Mouse (Mus musculus) lung, adult 18-20 months (tissue): ENCODE results near the gene Aspscr1.
"Not testable (repeated sequence)": the region's sequence is repeated elsewhere in the genome, so short reads cannot be mapped to it uniquely, and the experiment has no call there.

ENCODE experiments used
- DNase-seq, 2 experiments: peaks; one replicate each; pipeline ENCODE4 v3.0.0; 2022; ENCODE audit warnings: mixed read lengths in 2 of 2

Aspscr1 gene

DNA sequence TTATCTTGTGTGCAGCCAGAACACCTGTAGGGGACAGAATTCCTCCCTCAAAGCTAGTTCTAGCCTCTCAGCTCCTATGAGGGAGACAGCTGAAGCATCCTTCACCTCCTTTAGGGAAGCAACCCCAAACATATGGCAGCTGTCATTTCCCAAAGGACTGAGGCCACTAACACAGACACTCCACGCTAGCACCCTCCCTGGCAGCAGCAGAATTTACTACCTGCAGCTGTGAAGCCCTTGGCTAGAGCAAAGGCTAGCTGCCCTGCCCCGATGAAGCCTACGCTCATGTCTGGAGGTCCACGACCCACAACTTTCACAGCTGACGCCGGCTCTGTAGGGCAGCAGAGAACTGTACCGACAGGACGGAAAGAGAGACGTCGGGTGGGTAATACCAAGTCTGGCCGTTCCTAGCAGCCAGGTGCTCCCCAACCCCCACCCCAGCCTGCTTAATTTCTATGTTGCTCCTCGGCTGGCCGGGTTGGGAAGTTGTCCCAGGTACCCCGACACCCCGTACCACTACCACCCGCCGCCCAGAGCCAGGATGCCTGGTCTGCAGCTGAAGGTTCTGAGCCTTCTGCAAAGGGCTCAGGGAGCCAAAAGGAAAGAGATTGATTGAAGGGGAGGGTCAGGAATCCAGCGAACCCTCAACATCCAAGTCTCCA lies 29.7 kb upstream of the Aspscr1 start:
- no peak for DNase-seq

DNA sequence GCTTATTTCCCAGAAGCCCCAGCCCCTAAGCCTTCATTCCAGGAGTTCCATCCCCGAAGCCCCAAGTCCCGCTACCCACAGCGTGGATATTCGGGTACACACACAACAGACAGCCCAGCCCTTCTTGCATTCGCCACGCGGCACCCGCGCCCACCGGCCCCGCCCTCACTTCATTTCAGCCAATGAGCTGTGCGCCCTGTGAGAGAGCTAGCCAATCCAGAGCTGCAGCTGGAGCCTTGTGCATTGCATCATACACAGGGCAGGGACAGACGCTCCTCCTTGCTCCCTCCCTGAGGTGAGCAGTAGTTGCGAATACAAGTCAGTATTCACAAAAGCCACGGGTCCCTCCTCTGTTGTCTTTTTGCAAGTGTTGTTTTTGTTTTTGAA lies 29.2 kb upstream of the Aspscr1 start, which contains the start of gene Pycr1:
Pycr1 (minus strand) TSS at position 169 of the 387 bp plus-strand sequence.
- peak; percentile 95 to 96 for DNase-seq

DNA sequence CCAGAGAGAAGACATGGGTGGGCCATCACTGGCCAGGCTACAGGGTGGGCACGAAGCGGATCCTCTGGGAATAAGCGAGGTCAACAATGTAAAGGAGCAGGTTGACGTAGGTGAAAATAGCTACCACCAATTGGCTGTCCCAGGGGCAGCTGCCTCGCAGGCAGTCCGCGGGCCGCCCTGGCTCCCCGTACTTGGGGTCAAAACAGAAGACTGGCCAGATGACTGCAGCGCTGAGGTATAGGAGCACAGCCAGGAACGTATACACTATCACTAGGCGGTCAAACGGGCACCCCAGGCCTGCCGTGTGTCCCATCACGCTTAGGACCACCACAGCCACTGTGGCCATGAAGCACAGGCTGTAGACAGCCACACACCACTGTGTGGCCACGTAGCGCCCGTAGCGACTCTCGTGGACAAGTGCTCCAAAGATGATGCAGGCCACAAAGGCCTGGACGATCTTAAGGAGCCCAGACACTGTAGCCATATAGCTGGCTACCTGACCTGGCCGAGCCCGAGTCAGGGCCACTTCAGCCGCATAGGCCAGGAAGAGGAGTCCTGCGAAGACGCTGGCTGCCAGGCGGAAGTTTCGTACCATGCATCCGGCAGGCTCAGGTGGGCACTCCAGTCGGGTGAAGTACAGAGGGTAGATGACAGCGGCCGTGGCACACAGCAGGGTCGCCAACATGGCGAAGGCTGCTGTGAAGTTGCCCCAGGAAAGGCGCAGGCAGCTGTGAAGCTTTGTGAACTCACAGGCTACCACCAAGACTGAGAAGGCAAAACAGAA lies 25.5 kb upstream of the Aspscr1 start:
- DNase-seq = no peak

DNA sequence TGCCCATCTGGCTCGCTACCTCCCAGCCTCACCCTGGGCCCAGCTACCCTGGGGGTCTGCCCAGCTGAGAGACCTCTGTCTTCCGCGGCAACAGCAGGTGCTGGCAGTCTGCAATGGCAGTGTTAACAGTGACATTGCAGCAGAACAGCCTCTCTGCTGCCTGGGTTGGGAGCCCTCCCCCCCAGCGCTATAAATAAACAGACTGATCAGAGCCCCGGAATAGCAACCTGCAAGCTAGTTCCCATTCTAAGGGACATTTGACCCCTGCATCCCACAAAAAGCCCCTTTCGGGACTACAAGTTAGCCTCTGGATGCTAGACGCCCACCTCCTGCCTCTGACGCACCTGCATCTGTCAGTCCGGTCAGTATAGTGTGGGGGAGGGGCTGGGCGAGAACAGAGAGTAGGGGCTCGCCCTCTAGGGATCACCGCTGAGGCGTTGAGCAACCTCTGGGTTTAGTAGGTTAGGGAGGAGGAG lies 24.7 kb upstream of the Aspscr1 start, which contains the start of gene Myadml2:
Myadml2 (minus strand) TSS at position 158 of the 476 bp plus-strand sequence.
- peak; percentile 40 to 56 for DNase-seq

DNA sequence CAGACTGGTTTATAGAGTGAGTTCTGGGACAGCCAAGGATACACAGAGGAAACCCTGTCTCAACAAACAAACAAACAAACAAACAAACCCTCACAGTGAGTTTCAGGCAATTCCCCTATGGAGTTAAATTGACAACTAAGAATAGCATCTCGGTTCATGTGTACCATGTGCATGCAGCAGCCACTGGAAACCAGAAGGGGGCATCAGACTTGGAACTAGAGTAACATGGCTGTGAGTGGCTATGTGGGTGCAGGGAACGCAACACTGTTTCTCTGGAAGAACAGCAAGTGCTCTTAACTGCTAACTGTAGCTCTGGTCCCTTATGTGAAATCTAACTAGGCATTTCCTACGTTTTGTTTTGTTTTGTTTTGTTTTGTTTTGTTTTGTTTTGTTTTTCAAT lies 20.9 kb upstream of the Aspscr1 start:
- no peak for DNase-seq

DNA sequence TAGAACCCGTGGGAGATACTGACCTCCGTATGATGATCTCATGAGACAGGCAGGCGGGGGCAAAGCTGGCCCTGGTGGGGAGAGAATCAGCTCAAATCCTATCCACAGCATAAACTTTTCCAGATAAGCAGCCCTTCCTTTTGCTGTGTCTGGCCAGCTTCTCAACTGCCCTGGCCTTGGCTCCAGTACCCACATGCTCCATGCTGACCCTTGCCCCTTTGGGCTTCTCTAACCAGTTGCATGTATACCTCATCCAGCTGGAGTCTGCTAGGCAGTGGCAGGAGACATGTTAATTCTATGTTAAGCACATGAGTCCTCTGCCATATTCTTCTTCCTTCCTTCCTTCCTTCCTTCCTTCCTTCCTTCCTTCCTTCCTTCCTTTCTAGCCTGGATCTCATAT lies 18.0 kb upstream of the Aspscr1 start:
- DNase-seq = no peak

DNA sequence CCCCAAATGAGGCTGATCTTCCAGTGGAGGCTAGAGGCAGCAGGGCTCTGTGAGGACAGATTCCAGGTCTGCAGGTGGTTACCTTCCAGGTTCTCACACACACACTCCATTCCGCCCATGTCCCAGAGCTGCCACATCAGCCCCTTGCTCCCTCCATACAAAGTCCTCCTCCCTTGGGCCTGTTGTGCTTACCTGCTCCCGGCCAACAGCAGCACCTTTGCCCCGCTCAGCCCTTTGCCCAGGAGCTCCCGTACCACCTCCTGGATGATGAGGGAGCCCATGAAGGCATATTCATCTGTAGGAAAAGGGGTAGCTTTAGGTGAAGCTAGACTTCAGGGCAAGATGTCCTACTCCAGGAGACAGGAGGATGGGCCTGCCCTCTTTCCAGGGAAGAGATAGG lies 15.5 kb upstream of the Aspscr1 start:
- DNase-seq = no peak

DNA sequence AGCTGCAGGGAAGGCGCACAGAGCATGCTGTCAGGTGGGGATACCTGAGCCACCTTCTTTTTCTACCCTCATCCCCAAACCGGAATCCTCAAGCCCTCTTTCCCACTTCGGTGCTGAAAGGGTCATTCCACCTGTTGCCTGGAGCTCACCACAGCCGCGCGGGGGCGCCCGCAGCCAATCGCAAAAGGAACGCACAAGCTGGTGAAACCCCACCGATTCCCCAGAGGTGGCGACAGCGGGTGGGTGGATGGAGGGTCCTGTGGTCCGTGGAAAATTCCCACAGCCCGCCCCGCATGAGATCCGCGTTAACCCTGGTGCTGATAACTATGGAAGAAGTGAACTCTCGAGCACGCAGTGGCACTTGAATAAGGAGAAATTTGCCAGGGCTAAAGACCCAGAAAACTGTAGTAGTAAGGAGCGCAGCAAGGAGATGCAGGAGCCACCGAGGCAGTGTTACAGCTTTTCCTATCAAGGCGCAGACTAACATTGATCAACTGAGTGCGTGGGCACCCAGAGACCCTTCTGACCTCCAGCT lies 13.8 kb upstream of the Aspscr1 start:
- peak; percentile 82 to 89 for DNase-seq

DNA sequence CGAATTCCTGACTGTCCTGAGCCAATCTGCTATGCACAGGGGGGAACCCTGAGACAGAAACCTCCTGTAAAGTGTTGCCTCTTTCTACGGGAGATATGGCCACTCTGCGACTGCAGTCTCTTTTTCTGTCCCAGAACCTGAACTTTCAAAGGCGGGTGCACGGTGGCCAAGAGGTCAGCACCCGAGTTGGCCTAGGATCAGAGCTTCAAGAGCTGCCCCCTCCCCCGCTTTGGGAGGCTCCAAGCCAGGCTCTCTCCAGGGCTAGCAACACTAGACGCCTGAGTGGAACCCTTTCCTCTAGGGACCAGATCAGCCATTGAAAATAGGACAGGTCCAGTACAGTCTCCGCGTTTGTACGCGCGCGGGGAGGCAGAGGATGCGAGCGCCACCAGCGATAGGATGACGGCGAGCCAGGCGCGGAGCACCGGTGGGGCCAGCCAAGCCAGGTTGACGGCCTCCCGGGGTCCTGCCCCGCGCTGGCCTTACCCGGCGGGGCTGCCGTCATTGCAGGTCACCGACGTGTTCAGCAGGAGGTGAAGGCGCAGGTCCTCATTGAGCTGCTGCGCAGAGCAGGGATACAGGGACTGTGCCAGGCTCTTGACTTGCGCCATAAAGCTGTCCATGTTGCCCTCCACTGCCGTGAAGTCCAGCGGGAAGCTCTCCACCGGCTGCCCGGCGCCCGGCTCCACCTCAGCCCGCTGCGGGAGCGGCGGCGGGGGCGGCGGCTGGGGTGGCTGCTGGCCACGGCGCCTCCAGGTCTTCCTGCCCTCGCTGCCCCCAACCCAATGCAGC lies 13.1 kb upstream of the Aspscr1 start:
- no peak for DNase-seq

DNA sequence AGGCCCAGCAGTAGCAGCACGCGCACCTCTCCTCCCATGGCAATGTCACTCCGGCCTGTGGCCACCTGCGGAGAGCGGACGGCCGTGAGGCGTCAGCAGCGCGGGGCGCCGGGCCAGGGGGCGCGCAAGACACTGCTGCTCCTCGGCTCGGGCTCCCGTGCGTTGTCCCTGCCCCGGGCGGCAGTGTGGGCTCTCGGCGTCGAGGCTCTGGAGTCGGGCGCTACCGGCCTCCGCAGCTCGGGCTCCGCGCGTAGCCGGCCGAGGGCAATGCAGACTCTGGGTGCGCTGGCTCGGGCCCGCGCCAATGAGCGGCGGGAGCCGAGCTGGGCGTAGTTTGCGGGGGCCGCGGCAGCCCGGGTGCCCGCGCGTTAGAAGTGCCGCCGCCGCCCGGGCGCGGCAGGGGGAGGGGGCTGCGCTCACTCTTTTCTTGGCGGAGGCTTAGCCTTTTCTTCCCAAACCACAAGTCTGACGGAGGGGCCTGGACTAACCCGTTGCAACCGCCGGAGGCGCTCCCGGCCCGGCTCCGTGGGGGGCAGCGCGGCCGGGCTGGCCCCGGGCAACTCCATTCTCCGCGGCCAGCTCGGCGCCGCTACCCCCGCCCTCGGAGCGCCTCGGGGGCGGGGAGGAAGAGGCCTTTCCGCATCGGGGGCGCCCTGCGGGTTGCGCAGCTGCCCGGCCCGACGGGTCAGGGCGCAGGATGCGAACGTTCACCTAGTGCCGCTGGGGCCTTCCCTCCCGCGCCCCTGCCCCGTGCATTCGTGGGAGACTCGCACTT lies 12.3 kb upstream of the Aspscr1 start:
- peak; percentile 19 to 48 for DNase-seq

DNA sequence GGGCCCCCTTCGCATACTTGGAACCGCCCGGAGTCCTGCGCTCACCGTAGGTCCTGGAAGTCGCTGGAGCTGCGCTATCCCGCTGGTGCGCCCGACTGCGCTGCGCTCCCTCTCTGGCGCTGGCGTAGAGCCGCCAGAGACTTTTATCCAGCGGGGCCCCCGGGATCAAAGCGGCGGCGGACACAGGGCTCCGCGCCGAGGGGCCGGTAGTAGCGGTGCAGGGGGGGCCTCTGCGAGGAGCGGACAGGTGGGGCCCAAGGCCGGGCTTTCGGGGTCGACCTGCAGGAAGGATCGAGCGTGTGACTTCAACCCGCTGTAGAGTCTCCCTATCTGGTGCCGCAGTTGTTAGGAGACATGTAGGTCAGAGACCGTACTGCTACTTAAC lies 11.7 kb upstream of the Aspscr1 start, which contains the start of gene Notum:
Notum (minus strand) TSS at position 100 of the 385 bp plus-strand sequence.
- no peak for DNase-seq

DNA sequence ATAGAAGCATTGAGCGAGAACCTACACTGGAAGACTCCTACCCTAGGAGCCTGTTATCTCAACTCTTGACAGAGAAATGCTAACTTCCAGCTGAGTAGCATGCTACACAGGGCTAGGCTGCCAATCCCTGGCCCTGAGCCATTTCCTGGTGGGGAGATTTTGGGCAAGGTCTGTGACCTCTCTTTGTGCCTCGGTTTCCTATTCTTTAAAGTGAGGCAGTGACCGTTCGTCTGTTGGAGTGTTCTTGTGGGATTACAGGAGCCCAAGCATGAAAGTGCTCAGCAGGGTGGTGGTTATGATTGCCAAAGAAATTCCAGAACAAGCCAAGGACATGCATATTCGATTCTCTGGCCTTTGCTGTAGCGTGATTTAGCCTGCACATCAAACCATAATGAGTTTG lies 10.0 kb upstream of the Aspscr1 start:
- DNase-seq = no peak

DNA sequence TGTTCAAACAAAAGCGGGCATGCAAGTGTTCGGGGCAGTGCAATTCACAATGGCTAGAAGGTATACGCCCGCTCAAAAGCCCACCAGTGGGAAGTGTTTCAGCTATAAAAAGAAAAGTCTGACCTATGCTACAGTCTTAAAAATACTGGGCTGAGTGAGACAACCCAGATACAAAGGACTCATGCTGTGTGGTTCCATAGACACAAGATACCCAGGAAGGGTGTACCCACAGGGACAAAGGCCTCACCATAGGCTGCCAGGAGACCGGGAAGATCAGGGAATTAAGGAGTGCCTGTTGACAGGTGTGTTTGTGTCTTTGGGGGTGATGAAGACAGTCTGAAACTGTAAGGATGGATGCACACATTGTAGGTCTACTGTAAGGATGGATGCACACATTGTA lies 9.1 kb upstream of the Aspscr1 start:
- DNase-seq = no peak

DNA sequence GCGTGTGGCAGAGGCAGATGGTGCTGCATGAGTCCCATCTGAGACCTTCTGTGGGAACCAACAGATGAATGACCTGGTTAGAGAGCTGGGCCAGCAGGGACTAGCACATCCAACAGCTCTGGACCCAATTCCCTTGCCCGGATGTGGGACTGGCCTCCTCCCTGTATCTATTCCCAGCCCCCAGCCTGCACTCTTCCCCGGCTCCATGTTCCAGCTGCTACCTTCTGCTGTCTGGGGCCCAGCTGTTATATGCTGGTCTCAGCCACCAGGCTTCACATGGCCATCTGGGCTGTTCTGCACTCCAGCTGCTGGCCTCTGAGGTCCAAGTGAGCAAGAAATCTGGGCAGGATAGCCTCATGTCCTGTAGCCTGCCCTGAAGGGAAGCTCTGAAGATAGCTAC lies 7.4 kb upstream of the Aspscr1 start:
- DNase-seq = peak; percentile 52 to 64

DNA sequence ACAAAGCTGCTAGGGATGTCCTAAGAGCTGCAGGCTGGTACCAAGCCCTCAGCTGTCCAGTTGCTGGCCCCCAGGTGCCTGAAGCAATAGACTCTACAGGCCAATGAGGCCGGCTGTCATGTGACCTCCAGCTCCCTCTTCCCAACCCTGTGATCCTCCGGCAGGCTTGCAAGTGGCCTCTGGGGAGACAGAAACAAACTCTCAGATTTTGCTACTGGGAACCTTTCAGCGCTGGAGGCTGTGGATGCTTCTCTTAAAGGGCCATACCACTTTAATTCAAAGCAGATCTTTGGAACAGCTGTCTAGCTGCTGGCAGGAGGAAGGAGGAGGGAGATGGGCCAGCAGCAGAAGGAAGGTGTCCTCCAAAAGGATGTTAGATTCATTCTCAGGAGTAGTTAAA lies 6.2 kb upstream of the Aspscr1 start:
- DNase-seq = peak in 1 of 2 experiments; percentile 30

DNA sequence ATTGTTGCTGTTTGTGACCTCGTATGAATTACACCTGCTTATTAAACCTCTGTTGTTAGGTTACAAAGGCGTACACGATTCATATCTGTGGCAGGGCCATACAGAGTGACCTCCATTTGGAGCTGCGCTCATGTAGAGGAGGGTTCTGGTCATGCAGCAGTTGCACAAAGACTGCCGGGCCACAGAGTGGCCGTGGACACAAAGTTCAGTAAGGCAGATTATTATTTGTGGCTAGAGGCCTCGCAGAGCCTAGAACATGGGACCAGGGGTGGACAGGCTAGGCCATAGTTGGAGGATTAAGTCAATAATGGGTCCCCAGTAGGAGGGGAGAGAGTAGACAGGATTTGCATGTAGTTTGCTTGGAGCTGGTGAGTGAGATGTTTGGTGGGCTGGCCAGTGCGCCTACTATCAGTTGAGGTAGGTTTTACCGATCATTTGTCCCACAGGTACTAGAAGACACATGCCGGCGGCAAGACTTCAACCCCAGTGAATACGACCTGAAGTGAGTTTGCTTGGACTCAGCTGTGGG lies 885 bp downstream of the Aspscr1 start:
- no peak for DNase-seq

DNA sequence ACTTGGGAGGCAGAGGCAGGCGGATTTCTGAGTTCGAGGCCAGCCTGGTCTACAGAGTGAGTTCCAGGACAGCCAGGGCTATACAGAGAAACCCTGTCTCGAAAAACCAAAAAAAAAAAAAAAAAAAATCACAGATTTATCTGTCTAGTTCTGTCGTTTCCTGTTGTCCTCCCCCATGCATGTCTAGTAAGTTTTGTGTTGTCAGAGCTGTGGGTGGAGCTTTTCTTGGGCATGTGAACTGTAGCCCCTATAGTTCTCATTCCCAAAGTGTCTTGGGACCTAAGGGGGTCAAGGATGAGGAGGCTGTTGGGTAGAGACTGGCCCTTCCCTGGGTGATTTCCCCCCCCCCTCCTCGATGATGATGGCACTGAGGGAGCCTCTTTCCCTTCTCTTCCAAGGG lies 3.1 kb downstream of the Aspscr1 start:
- not testable (repeated sequence) for DNase-seq

DNA sequence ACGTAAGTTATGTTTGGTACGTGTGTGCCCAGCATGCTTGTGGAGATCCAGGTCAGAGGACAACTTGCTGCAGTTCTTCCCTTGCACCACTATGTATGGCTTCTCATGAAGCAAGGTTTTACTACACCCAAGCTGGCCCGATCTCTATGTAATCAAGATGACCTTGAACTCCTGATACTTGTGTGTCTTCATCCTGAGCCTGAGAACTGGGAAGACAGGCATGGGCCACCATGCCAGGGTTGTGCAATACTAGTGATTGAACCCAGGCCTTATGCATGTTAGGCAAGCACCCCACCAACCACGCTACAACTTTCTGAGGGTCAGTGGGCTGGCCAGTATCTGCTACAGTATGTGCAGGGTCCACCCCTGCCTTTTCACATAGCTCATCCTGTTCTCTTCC lies 4.2 kb downstream of the Aspscr1 start:
- DNase-seq = no peak

DNA sequence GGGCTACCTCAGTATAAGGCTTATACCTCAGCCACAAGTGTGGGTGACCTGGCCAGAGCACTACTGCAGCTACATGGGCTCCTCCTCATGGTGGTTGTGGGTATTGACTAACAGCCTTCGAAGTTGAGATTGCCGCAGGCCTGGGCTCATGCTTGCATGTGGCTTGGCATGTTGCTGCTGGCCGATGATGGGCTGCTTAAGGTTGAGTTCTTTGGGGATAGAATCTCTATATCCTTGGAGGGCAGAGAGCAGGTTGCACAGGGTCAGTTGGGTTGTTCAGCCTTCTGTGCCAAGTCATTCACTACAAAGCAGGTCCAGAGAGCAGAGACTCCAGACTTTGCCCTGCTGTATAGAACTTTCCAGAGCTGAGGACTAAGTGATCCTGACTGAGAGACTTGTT lies 7.1 kb downstream of the Aspscr1 start:
- peak in 1 of 2 experiments; percentile 34 for DNase-seq

DNA sequence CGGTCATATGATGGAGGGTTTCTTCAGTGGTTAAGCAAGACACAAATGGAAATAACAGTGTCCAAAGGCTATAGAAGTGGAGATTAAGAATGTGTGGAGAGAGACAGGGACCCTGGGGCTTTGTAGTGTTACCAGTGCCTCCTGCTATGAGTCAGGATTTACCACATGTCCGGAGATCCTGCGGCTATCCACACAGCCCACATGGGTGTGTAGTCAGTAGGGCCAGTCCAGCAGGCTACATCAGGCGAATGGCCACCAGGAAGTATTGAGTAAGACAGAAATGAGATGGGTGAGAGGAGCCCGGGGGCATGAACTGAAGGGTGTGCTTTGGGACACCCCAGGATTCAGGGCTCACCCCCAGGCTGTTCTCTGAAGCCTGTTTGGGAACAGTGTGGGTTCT lies 9.9 kb downstream of the Aspscr1 start:
- no peak for DNase-seq

DNA sequence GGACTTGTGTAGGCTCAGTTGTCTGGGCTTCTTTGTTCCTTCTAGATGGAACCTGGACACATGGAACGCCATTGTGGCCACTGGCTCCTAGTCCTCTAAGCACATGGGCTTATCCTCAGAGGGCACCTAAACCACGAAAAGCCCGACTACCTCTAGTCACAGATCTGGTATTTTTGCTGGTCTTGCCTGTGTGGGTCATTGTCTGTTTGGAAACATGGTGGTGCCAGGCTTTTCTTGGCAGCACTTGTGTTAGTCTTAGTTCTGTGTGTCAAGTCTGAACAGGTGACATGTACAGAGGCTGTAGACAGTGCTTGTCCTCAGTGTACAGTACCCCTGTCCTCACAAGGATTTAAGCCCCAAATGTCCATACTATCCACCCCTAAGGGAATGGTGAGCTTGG lies 10.8 kb downstream of the Aspscr1 start:
- no peak for DNase-seq

DNA sequence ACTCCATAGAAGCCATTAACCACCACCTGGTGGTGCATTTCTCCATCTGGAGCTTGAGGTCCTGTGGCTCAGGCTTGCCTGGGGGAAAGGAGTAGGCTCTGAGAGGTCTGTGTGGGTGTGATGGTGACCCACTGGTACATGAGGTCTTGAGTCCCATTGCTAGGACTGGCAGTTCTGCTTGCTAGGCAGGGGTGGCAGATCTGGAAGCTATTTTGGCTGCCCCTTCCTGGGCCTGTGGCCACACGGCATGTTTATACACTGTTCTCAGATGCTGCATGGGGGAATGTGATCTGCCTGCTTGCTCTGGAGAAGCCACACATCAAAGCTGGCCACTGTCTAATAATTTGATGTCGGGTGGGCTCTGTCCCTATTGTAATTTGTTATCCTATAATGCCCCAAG lies 11.3 kb downstream of the Aspscr1 start:
- DNase-seq = no peak
